Mouse (Mus musculus) heart, embryonic 16.5 days (tissue): ENCODE data around the gene Tnfaip8l1. TPM values are rescaled to one million over a fixed set of nuclear protein-coding genes. Genes with fewer than 3 reads are reported as not detected.

ENCODE experiments used
- ATAC-seq: fragments of 200-750 bp; cut with Nextera tagmentation; replicated peaks from 2 replicates; pipeline ENCODE4 v1.8.0; 2017; ENCODE audit warnings: moderate number of reproducible peaks; ENCODE audit not compliant: insufficient read depth, low FRiP score; ENCODE audit errors: extremely low read depth
- H3K27ac ChIP-seq: fragments of 300-500 bp; sonication (generic); 2 replicates; pipeline ENCODE4 v1.5.1; 2014; ENCODE audit warnings: mild to moderate bottlenecking, low read length, control low read depth, moderate library complexity
- H3K27me3 ChIP-seq: fragments of 300-500 bp; sonication (generic); 2 replicates; pipeline ENCODE4 v1.6.1; 2014; ENCODE audit warnings: low read length, mixed read lengths; ENCODE audit not compliant: control insufficient read depth, insufficient read depth
- H3K36me3 ChIP-seq: fragments of 300-500 bp; sonication (generic); 2 replicates; pipeline ENCODE4 v1.6.1; 2014; ENCODE audit not compliant: control insufficient read depth, insufficient read depth
- H3K4me1 ChIP-seq: fragments of 300-500 bp; sonication (generic); 2 replicates; pipeline ENCODE4 v1.6.1; 2014; ENCODE audit warnings: low read length, mixed read lengths; ENCODE audit not compliant: control insufficient read depth, insufficient read depth
- H3K4me2 ChIP-seq: fragments of 300-500 bp; sonication (generic); 2 replicates; pipeline ENCODE4 v1.6.1; 2014; ENCODE audit warnings: low read depth, mild to moderate bottlenecking, control low read depth, low read length
- H3K4me3 ChIP-seq: fragments of 300-500 bp; sonication (generic); 2 replicates; pipeline ENCODE4 v1.5.1; 2014; ENCODE audit warnings: mild to moderate bottlenecking, control low read depth, low read length
- H3K9ac ChIP-seq: fragments of 300-500 bp; sonication (generic); 2 replicates; pipeline ENCODE4 v1.6.1; 2014; ENCODE audit warnings: low read length, control low read depth
- H3K9me3 ChIP-seq: fragments of 300-500 bp; sonication (generic); replicated peaks from 2 replicates; pipeline ENCODE4 v1.6.1; 2016; ENCODE audit warnings: low read length; ENCODE audit not compliant: control insufficient read depth
- WGBS: fragments of 180-500 bp; shearing (Covaris S2); extraction: QIAGEN DNeasy Blood & Tissue Kit; methylation state at CpG from one replicate; pipeline ENCODE4 v1.1.7; 2014; 5-methylcytosine and 5-hydroxymethylcytosine counted together
- polyA plus RNA-seq: library from polyadenylated mRNA; unstranded; fragments of >200 nt; fragmentation: Nextera tagmentation; extraction: Ambion mirVana; gene quantifications from 2 replicates; pipeline ENCODE4 v1.2.1, GENCODE M21; 2015

The Tnfaip8l1 gene
- polyA plus RNA-seq, 1 experiment from 2014 or later: 9.0 TPM

- H3K27me3 ChIP-seq: peaks cover 40% of the 10 kb centered on the region
- H3K9me3 ChIP-seq: peaks cover 12% of the 10 kb centered on the region
- peak overlapping the region; percentile 57 for H3K4me3 ChIP-seq
- 37% methylated on average over 59 of the region's 59 CpGs for WGBS
- no peak for ATAC-seq
- peak overlapping the region; percentile 86 for H3K4me2 ChIP-seq
- H3K36me3 ChIP-seq: peaks cover 4% of the 10 kb centered on the region; the same call in 1 of the 2 replicates
- H3K4me1 ChIP-seq: peaks cover 12% of the 10 kb centered on the region
- peak overlapping the region; percentile 75 for H3K9ac ChIP-seq
- H3K27ac ChIP-seq: no peak overlapping the region
Measured at GRCm38 (mm10) chr17:56123681-56124340, 38.5 kb upstream of the Tnfaip8l1 start.

GRCm38 (mm10) chr17:56124377-56125275 is 37.7 kb upstream of the Tnfaip8l1 start:
- peak overlapping the region; percentile 57 for H3K4me3 ChIP-seq
- peaks cover 4% of the 10 kb centered on the region; the same call in 1 of the 2 replicates for H3K36me3 ChIP-seq
- peaks cover 10% of the 10 kb centered on the region for H3K4me1 ChIP-seq
- peak overlapping the region; percentile 75 for H3K9ac ChIP-seq
- no peak overlapping the region for H3K27ac ChIP-seq
- H3K9me3 ChIP-seq: peaks cover 12% of the 10 kb centered on the region
- ATAC-seq: 0 out of 2 replicates have a peak, but pooled peaks have one; percentile 14
- WGBS: 8% methylated on average over 59 of the region's 59 CpGs
- H3K27me3 ChIP-seq: peaks cover 38% of the 10 kb centered on the region
- peak overlapping the region; percentile 86 for H3K4me2 ChIP-seq

- WGBS: 81% methylated on average over 4 of the region's 4 CpGs
- peaks cover 34% of the 10 kb centered on the region for H3K27me3 ChIP-seq
- no peak overlapping the region for H3K4me3 ChIP-seq
- ATAC-seq: no peak
- H3K9me3 ChIP-seq: peaks cover 12% of the 10 kb centered on the region
- H3K36me3 ChIP-seq: peaks cover 4% of the 10 kb centered on the region; the same call in 1 of the 2 replicates
- no peak overlapping the region for H3K27ac ChIP-seq
- H3K4me2 ChIP-seq: no peak overlapping the region
- peaks cover 4% of the 10 kb centered on the region; the same call in 1 of the 2 replicates for H3K4me1 ChIP-seq
- H3K9ac ChIP-seq: no peak overlapping the region
Measured at GRCm38 (mm10) chr17:56125276-56125630, 37.0 kb upstream of the Tnfaip8l1 start.

GRCm38 (mm10) chr17:56126175-56126574 is 36.1 kb upstream of the Tnfaip8l1 start:
- Histone ChIP-seq H3K4me3 (no peak overlapping the region), H3K36me3 (peaks cover 6% of the 10 kb centered on the region; the same call in 1 of the 2 replicates), H3K27me3 (peaks cover 28% of the 10 kb centered on the region), H3K9ac (no peak overlapping the region), H3K4me2 (no peak overlapping the region), H3K9me3 (peaks cover 17% of the 10 kb centered on the region), H3K27ac (no peak overlapping the region), H3K4me1 (peaks cover 2% of the 10 kb centered on the region; the same call in 1 of the 2 replicates)
- no peak for ATAC-seq
- WGBS: 67% methylated on average over 11 of the region's 11 CpGs

GRCm38 (mm10) chr17:56128246-56128645 is 34.0 kb upstream of the Tnfaip8l1 start:
- 63% methylated on average over 15 of the region's 15 CpGs for WGBS
- Histone ChIP-seq H3K9me3 (peaks cover 7% of the 10 kb centered on the region; the same call in 1 of the 2 replicates), H3K36me3 (peaks cover 2% of the 10 kb centered on the region; the same call in 1 of the 2 replicates), H3K4me1 (peaks cover 2% of the 10 kb centered on the region; the same call in 1 of the 2 replicates), H3K9ac (no peak overlapping the region), H3K27ac (no peak overlapping the region), H3K4me2 (no peak overlapping the region), H3K4me3 (no peak overlapping the region), H3K27me3 (peaks cover 9% of the 10 kb centered on the region)
- no peak for ATAC-seq

GRCm38 (mm10) chr17:56131136-56131535 is 31.1 kb upstream of the Tnfaip8l1 start:
- Histone ChIP-seq H3K4me1 (peaks cover 11% of the 10 kb centered on the region), H3K4me2 (no peak overlapping the region), H3K27ac (no peak overlapping the region), H3K9me3 (peaks cover 7% of the 10 kb centered on the region; the same call in 1 of the 2 replicates), H3K4me3 (no peak overlapping the region), H3K9ac (no peak overlapping the region), H3K36me3 (peaks cover 2% of the 10 kb centered on the region; the same call in 1 of the 2 replicates), H3K27me3 (0 out of 2 replicates have a peak, but pooled peaks cover 4% of the 10 kb centered on the region)
- no peak for ATAC-seq
- WGBS: 91% methylated on average over 10 of the region's 10 CpGs

GRCm38 (mm10) chr17:56131814-56132213 is 30.5 kb upstream of the Tnfaip8l1 start:
- Histone ChIP-seq H3K9ac (no peak overlapping the region), H3K9me3 (peaks cover 7% of the 10 kb centered on the region; the same call in 1 of the 2 replicates), H3K36me3 (peaks cover 2% of the 10 kb centered on the region; the same call in 1 of the 2 replicates), H3K4me3 (no peak overlapping the region), H3K27me3 (0 out of 2 replicates have a peak, but pooled peaks cover 4% of the 10 kb centered on the region), H3K4me2 (no peak overlapping the region), H3K27ac (no peak overlapping the region), H3K4me1 (peaks cover 11% of the 10 kb centered on the region)
- ATAC-seq: no peak
- 50% methylated on average over 7 of the region's 7 CpGs for WGBS

- Histone ChIP-seq H3K27me3 (0 out of 2 replicates have a peak, but pooled peaks cover 4% of the 10 kb centered on the region), H3K36me3 (peaks cover 2% of the 10 kb centered on the region; the same call in 1 of the 2 replicates), H3K9me3 (peaks cover 7% of the 10 kb centered on the region; the same call in 1 of the 2 replicates), H3K4me3 (peak overlapping the region; percentile 22; the same call in 1 of the 2 replicates), H3K27ac (no peak overlapping the region), H3K4me1 (peaks cover 11% of the 10 kb centered on the region), H3K9ac (peak overlapping the region; percentile 35; the same call in 1 of the 2 replicates), H3K4me2 (peak overlapping the region; percentile 36)
- 4% methylated on average over 14 of the region's 14 CpGs for WGBS
- ATAC-seq: no peak
Measured at GRCm38 (mm10) chr17:56132661-56133060, 29.6 kb upstream of the Tnfaip8l1 start.
